Mouse (Mus musculus) heart, embryonic 14.5 days (tissue): ENCODE data around the gene Ccl5. TPM values are rescaled to one million over a fixed set of nuclear protein-coding genes. Genes with fewer than 3 reads are reported as not detected.

ENCODE experiments used
- ATAC-seq: fragments of 200-750 bp; cut with Nextera tagmentation; 2 replicates; pipeline ENCODE4 v1.8.0; 2017; ENCODE audit warnings: low read depth, moderate TSS enrichment; ENCODE audit not compliant: insufficient number of reproducible peaks, insufficient read depth, low FRiP score
- H3K27ac ChIP-seq, 2 experiments: fragments of 200-500 bp in 1 of 2; fragments of 300-500 bp in 1 of 2; sonication (generic) in 1 of 2; replicated peaks in 1 of 2; 2 replicates each; pipeline ENCODE4 v1.5.1; 2012 to 2014; ENCODE audit warnings: low read depth in 2 of 2, low read length in 2 of 2, control low read depth in 1 of 2, mild to moderate bottlenecking in 1 of 2, mixed read lengths in 1 of 2; ENCODE audit not compliant: control insufficient read depth in 1 of 2, insufficient read depth in 1 of 2
- H3K27me3 ChIP-seq: fragments of 300-500 bp; sonication (generic); 2 replicates; pipeline ENCODE4 v1.6.1; 2014; ENCODE audit warnings: mild to moderate bottlenecking, low read length, control low read depth; ENCODE audit not compliant: control insufficient read depth, insufficient read depth
- H3K36me3 ChIP-seq: fragments of 300-500 bp; sonication (generic); 2 replicates; pipeline ENCODE4 v1.6.1; 2014; ENCODE audit warnings: mild to moderate bottlenecking, control low read depth, low read length, mixed read lengths; ENCODE audit not compliant: control insufficient read depth, insufficient read depth
- H3K4me1 ChIP-seq, 2 experiments: fragments of 200-500 bp in 1 of 2; fragments of 300-500 bp in 1 of 2; sonication (generic) in 1 of 2; 2 replicates each; pipeline ENCODE4 v1.6.1; 2012 to 2014; ENCODE audit warnings: low read length in 2 of 2, control low read depth in 1 of 2, mixed read lengths in 1 of 2; ENCODE audit not compliant: control insufficient read depth in 2 of 2, insufficient read depth in 2 of 2
- H3K4me2 ChIP-seq: fragments of 300-500 bp; sonication (generic); 2 replicates; pipeline ENCODE4 v1.6.1; 2014; ENCODE audit warnings: mild to moderate bottlenecking, low read length
- H3K4me3 ChIP-seq, 2 experiments: fragments of 200-500 bp in 1 of 2; fragments of 300-500 bp in 1 of 2; sonication (generic) in 1 of 2; 2 replicates each; pipeline ENCODE4 v1.5.1; 2012 to 2014; ENCODE audit warnings: low read length in 2 of 2, mild to moderate bottlenecking in 2 of 2, control low read depth in 1 of 2, low read depth in 1 of 2, moderate library complexity in 1 of 2; ENCODE audit not compliant: control insufficient read depth in 1 of 2, insufficient read depth in 1 of 2
- H3K9ac ChIP-seq: fragments of 300-500 bp; sonication (generic); 2 replicates; pipeline ENCODE4 v1.6.1; 2014; ENCODE audit warnings: mild to moderate bottlenecking, low read length
- H3K9me3 ChIP-seq: fragments of 300-500 bp; sonication (generic); 2 replicates; pipeline ENCODE4 v1.6.1; 2016; ENCODE audit warnings: low read length, control low read depth; ENCODE audit not compliant: control insufficient read depth
- WGBS: fragments of 180-500 bp; shearing (Covaris S2); extraction: QIAGEN DNeasy Blood & Tissue Kit; methylation state at CpG from one replicate; pipeline ENCODE4 v1.1.7; 2014; 5-methylcytosine and 5-hydroxymethylcytosine counted together
- polyA plus RNA-seq: library from polyadenylated mRNA; unstranded; fragments of >200 nt; fragmentation: Nextera tagmentation; extraction: Ambion mirVana; gene quantifications from 2 replicates; pipeline ENCODE4 v1.2.1, GENCODE M21; 2014

The Ccl5 gene
- polyA plus RNA-seq, 1 experiment from 2014 or later: 0.39 TPM

DNA sequence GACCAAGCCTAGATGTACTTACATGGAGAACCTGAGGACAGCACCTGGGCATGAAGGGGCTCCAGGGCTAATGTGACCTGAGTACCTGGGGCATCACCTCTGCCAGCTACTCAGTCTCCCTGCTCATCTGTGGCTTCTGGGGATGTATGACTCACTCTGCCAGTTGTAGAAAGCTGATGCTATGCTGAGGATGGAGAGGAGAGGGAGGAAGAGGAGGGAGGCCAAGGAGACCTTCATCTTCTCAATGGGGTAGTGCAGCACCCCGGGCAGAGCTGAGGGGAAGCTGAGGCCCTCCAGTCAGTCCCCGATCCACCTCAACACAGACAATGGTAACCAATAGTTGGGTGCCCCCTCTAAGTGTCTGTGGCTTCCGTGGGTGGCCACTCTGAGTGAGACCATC is 38.5 kb upstream of the Ccl5 start:
- no peaks in the 10 kb centered on the region for H3K9me3 ChIP-seq
- no peak overlapping the region for H3K9ac ChIP-seq
- H3K36me3 ChIP-seq: no peaks in the 10 kb centered on the region
- ATAC-seq: no peak
- 72% methylated on average over 3 of the region's 3 CpGs for WGBS
- no peak overlapping the region for H3K27ac ChIP-seq
- H3K27me3 ChIP-seq: no peaks in the 10 kb centered on the region
- H3K4me2 ChIP-seq: no peak overlapping the region
- no peaks in the 10 kb centered on the region for H3K4me1 ChIP-seq
- H3K4me3 ChIP-seq: no peak overlapping the region

DNA sequence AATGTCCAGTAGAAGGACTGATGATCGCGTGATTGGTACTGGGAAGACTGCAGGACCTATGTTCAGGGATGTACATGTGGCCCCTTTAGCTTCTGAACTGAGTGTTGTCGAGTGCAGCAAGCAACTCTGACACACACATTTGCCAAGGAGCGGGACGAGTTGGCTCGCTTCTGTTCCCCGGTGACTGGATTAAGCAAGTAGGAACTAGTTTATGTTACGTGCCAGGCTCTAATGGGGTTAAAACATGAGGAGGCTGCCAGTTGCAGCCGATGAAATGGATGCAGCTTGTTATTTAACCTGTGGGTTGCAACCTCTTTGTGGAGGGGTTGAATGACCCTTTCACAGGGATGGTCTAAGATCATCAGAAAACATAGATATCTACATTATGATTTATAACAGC is 37.7 kb upstream of the Ccl5 start:
- Histone ChIP-seq H3K27ac (no peak overlapping the region), H3K9ac (no peak overlapping the region), H3K4me1 (no peaks in the 10 kb centered on the region), H3K36me3 (no peaks in the 10 kb centered on the region), H3K27me3 (no peaks in the 10 kb centered on the region), H3K4me3 (no peak overlapping the region), H3K9me3 (no peaks in the 10 kb centered on the region), H3K4me2 (no peak overlapping the region)
- no peak for ATAC-seq
- WGBS: 85% methylated on average over 9 of the region's 9 CpGs

DNA sequence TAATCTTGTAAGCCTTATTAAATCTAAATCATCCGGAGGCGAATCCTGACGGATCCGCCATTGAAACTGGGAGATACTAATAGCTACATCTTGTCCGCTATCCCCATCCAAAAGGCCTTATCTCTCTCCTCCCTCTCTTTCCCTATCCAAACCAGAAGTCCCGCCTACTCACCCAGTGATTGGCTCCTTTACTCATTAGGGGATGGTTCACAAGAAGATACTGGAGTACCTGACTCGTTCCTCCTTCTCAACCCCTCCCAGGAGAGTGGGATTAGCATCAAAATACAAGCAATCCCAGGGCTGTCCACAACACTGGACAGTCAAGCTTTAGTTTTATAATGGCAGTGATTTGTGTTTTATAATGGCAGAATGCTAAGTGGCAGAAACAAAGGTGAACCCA is 37.0 kb upstream of the Ccl5 start:
- no peak for ATAC-seq
- Histone ChIP-seq H3K4me1 (no peaks in the 10 kb centered on the region), H3K27ac (no peak overlapping the region), H3K4me3 (no peak overlapping the region), H3K4me2 (no peak overlapping the region), H3K27me3 (no peaks in the 10 kb centered on the region), H3K36me3 (no peaks in the 10 kb centered on the region), H3K9ac (no peak overlapping the region), H3K9me3 (no peaks in the 10 kb centered on the region)
- 61% methylated on average over 7 of the region's 7 CpGs for WGBS

DNA sequence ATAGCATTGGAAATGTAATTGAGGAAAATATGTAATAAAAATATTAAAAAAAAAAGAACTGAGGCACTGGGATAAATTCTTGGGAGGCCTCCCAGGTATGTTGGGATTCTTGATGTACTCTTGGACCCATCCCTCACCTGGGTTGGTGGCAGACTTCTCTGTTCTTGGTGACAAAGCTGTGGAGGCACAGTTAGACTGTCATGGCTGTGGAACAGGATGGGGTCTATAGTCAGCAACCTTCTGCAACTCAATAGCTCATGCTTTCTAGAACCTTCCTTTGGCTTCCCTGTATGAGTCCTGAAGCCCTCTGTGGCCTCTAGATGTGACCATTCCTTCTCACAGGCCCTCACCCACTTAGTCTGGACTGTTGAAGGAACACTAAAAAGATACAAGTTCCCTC is 36.3 kb upstream of the Ccl5 start:
- H3K36me3 ChIP-seq: no peaks in the 10 kb centered on the region
- H3K4me3 ChIP-seq: no peak overlapping the region
- H3K27me3 ChIP-seq: no peaks in the 10 kb centered on the region
- no peak overlapping the region for H3K4me2 ChIP-seq
- no peak for ATAC-seq
- no peaks in the 10 kb centered on the region for H3K9me3 ChIP-seq
- no peak overlapping the region for H3K27ac ChIP-seq
- no peak overlapping the region for H3K9ac ChIP-seq
- H3K4me1 ChIP-seq: no peaks in the 10 kb centered on the region

DNA sequence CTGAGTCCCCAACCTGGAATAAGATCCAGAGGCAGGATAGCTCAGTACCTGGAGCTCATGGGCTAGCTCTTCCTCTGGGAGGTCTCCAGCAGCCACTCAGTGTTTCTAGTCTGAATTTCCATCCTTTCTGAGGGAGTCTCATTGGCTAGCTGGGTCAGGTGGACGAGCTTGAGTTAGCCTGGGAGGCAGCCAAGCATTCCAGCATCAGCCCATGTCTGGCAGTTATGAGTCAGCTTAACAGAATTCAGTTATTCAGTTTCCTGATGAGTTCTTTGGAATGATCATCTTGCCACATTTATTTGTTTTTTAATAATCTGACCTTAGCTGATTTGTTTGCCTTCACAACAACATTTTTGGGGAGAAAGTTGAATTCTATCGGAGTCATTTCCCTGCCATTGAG is 33.4 kb upstream of the Ccl5 start:
- Histone ChIP-seq H3K4me2 (no peak overlapping the region), H3K9me3 (no peaks in the 10 kb centered on the region), H3K27me3 (no peaks in the 10 kb centered on the region), H3K9ac (no peak overlapping the region), H3K4me1 (no peaks in the 10 kb centered on the region), H3K36me3 (no peaks in the 10 kb centered on the region), H3K4me3 (no peak overlapping the region), H3K27ac (no peak overlapping the region)
- ATAC-seq: no peak
- 66% methylated on average over 2 of the region's 2 CpGs for WGBS

DNA sequence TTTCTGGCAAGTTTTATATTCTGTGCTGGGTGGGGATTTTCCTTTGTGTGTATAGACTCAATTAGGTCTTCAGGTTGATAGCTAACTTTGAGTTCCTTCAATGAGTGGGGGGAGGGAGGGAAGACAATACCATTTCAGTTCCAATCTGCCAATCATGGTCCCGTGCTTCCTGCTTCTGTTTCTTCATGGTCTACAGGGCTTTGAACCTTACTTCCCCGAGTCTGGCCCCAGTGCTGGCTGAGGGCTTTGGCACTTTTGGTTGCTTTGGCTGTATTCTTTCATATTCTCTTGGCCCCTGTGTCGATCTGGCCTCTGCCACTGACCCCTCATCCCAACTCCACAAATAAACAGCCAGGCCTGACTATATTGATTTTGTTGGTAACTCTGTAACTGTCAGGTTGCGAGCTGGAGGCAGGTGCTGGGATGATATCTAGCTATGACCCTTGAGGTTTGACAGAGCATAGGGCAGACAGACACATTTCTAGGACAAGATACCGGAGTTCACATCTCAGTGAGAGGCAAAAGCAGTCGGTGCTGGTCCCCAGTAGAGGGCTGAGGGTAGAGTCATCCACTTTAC is 32.1 kb upstream of the Ccl5 start:
- 70% methylated on average over 6 of the region's 6 CpGs for WGBS
- Histone ChIP-seq H3K36me3 (no peaks in the 10 kb centered on the region), H3K9me3 (no peaks in the 10 kb centered on the region), H3K27me3 (no peaks in the 10 kb centered on the region), H3K4me2 (no peak overlapping the region), H3K9ac (no peak overlapping the region), H3K27ac (no peak overlapping the region), H3K4me1 (no peaks in the 10 kb centered on the region), H3K4me3 (no peak overlapping the region)
- ATAC-seq: no peak

DNA sequence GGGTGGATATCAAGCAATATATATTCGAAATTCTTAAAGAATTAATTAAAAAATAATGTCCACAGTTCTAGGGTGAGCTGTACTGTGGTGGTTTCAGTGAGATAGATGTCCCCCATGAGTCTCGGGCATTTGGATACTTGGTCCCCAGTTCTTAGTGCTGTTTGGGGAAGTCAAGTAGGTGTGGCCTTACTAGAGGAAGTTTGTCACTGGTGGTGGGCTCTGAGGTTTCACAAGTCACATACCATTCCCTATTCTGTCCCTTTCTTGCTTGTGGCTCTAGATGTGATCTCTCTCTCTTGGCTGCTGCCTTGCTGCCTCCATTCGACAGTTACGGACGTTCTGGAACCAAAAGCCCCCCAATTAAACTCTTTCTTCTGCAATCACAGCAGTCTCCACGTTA is 30.1 kb upstream of the Ccl5 start:
- ATAC-seq: no peak
- 71% methylated on average over 6 of the region's 6 CpGs for WGBS
- Histone ChIP-seq H3K4me1 (no peaks in the 10 kb centered on the region), H3K4me3 (no peak overlapping the region), H3K27ac (no peak overlapping the region), H3K4me2 (no peak overlapping the region), H3K9ac (no peak overlapping the region), H3K27me3 (no peaks in the 10 kb centered on the region), H3K36me3 (no peaks in the 10 kb centered on the region), H3K9me3 (no peaks in the 10 kb centered on the region)

DNA sequence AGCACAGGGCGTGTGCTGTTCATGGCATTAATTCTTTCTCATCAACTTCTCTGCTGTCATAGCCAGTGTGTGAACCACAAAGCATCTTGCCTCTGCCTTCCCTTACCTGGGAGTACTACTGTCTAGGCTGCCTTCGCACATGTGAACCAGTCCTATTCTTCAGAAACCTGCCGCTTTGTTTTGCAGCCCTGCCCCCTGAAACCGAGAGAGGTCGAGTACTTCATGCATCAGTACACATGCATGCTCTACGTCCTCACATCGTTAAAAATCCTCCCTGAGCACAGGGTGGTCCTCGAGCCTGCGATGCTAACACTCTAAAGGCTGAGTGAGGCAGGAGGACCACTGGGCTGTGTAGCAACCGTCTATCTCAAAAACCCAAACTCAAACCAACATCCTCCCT is 26.8 kb upstream of the Ccl5 start:
- no peaks in the 10 kb centered on the region for H3K27me3 ChIP-seq
- 78% methylated on average over 10 of the region's 10 CpGs for WGBS
- no peak for ATAC-seq

More for the DNA sequence above, 26.8 kb upstream of the Ccl5 start:
- H3K36me3 ChIP-seq: no peaks in the 10 kb centered on the region
- H3K9ac ChIP-seq: no peak overlapping the region
- H3K4me2 ChIP-seq: no peak overlapping the region
- H3K4me1 ChIP-seq: no peaks in the 10 kb centered on the region
- H3K27ac ChIP-seq: no peak overlapping the region
- H3K4me3 ChIP-seq: no peak overlapping the region
- no peaks in the 10 kb centered on the region for H3K9me3 ChIP-seq
